Mouse (Mus musculus) right cerebral cortex, postnatal 14 days (tissue): ENCODE data around the gene Hhip.
"Not testable (repeated sequence)": the region's sequence is repeated elsewhere in the genome, so short reads cannot be mapped to it uniquely, and the experiment has no call there.

ENCODE experiments used
- DNase-seq: peaks from one replicate; pipeline ENCODE4 v3.0.0; 2022

Gene Hhip

DNA sequence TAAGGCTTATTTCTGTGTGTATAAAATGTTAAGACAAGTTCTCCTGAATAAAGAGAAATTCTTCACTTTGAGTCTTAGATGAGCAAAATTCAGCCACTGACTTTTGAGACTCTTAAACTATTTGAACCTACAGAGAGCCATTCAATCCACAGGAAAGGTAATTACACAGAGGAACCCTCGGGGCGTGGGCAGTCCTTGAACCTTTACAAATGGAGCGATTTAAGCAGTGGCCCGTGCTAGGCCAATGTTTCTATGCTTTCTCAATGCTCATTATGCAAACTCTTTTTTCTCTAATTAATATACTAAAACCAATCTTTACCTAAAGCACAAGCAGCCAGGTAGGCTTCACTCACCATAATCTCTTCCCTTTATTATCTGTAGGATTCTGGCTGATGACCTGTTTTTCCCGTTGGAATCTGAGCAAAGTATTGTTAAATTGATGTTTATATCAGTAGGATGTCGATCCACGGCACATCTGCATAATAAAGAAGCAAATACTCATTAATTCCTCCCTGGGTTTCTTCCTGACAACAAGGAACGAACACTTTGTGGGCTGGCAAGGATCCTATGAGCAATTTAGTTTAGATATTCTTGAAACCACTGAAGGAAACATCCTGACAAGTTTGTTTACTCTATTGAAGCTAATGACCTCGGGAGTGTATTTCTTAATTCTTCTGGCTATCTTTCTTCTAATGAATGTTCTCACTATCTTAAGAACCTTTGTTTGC, 65.5 kb downstream of the Hhip start:
- DNase-seq: no peak

- not testable (repeated sequence) for DNase-seq
Measured at GRCm38 (mm10) chr8:79991420-79991819, 66.4 kb downstream of the Hhip start.

- no peak for DNase-seq
Measured at GRCm38 (mm10) chr8:79984946-79985345, 72.9 kb downstream of the Hhip start.

DNA sequence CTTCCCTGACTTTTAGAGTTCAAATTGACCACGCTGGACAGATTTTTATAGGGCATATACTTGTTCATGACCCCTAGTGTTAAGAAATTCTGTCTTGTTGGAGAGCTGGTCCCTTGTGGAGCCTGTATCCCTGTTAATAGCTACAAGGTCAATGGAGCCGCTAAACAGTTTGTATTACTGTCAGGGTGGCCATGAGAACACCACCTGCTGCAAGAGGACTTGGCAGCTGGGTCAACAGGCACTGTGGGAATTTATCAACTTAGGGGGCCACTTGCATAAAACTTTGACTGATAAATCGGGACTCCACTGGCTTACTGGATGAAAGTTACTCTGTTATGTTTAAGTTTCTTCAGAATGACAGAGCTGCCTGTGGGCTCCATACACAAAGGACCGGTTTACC, 75.7 kb downstream of the Hhip start:
- DNase-seq: no peak

GRCm38 (mm10) chr8:79966159-79966558, 91.6 kb downstream of the Hhip start:
- no peak for DNase-seq

DNA sequence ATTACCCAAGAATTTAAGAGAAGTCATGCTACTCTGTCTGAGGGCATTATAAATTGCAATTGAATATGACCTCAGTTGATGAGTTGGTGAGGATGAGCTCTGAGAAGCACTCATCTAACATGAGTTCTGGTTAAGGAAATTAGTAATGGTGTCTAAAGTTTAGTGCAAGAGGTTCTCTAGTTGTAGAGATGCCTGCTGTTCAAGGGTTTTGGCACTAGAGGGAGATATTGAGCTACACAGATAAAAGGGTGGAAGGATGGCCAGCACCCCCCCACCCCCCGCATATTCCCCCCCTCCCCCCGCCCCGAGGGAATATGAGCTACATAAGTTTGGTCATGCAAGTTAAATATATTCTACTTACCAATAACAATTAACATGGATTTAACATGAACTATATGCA, 104.9 kb downstream of the Hhip start:
- DNase-seq: no peak

GRCm38 (mm10) chr8:79950376-79950775, 107.4 kb downstream of the Hhip start:
- DNase-seq: no peak

- no peak for DNase-seq
Measured at GRCm38 (mm10) chr8:79945501-79946076, 112.2 kb downstream of the Hhip start.

- no peak for DNase-seq
Measured at GRCm38 (mm10) chr8:79941070-79941469, 116.7 kb downstream of the Hhip start.

DNA sequence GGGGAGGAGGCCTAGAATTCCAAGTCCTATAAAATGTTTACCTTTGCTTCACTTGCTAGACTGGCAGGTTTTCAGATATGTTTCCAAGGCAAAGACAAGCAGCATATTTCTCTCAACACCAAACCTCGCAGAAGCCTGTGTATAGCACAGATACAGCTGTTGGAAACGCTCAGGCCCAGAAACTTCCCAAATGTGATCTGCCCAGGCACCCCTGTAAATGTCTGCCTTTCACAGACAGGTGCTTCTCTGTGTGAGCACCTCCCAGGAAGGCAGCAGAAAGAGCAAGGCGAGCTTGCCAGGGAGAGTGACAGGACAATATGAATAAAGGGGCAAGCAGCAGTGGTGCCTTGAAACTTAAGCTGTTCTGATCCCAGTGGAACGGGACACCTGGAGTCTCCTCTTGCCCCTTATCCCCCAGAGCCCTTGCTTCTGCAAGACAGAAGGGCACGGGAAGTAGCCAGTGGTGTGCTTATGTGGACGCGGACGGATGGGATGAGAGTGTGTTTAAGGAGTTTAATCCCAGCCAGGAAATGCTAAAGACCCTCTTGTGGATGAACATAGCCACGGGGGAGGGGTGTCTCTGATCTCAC, 120.9 kb downstream of the Hhip start:
- no peak for DNase-seq

GRCm38 (mm10) chr8:79935793-79936192, 122.0 kb downstream of the Hhip start:
- no peak for DNase-seq

- DNase-seq: no peak
Measured at GRCm38 (mm10) chr8:79929202-79929601, 128.6 kb downstream of the Hhip start.

DNA sequence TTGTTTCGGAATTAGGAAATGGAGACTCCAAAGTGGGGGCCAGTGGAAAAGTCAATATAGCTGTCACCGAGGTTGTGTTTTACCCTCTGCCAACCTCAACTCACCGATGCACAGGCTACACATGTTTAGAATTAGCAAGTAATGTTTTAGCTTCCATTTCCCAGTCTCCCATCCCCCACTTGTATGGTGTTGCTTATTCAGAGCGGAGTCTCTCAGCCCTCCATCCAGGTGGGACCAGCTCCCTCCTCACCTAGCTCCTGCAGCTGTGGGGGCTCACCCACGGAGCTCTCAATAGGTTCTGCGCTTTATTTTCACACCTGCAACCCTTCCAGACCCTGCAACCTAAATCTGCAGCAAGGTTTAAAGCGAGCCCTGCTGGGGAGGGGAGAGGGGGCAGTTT, 140.6 kb downstream of the Hhip start:
- no peak for DNase-seq
